Mouse (Mus musculus) spleen, adult 2 months (tissue): Measurements from ENCODE around the gene 1110012L19Rik.

Experiments
- CTCF ChIP-seq: fragments of 200-500 bp; IDR thresholded peaks from 2 replicates; pipeline ENCODE4 v1.5.1; 2011; ENCODE audit warnings: mild to moderate bottlenecking, inconsistent platforms; ENCODE audit not compliant: insufficient read depth, insufficient read length, insufficient replicate concordance; ENCODE audit errors: extremely low read depth
- POLR2A ChIP-seq: fragments of 200-500 bp; IDR thresholded peaks from 2 replicates; pipeline ENCODE4 v1.6.1; 2011; ENCODE audit warnings: low read depth, low read length, inconsistent platforms

- TF ChIP-seq CTCF: no peak
- no peak for TF ChIP-seq POLR2A
Observed at GRCm38 (mm10) chrX:70362985-70363384, 22.7 kb upstream of the 1110012L19Rik start.
